Mouse (Mus musculus): Measurements from ENCODE around the gene Tspo2.
"Not testable (repeated sequence)": the region's sequence is repeated elsewhere in the genome, so short reads cannot be mapped to it uniquely, and the experiment has no call there.

Gene Tspo2

DNA sequence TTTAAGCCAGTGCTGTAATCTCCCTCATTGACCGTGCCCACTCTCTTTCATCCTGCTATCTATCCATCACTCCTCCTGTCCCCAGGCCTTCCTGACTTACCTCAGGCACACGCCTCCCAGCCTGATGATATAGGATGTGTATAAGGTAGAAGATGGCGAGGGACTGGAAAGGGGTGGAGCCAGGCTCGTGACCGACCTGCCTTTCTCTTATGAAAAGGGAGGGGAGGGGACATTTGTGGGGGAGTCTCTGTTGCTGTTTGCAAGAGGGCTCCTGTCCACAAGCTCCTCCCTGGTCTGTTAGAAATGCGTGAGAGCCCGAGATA is at the start of gene Tspo2:
Gene Tspo2, minus strand, starts transcription at position 170 of the 323 bp plus-strand sequence.
- peak; percentile 36 to 52 for DNase-seq (ENCODE audit: low spot score in 2 of 2)

DNA sequence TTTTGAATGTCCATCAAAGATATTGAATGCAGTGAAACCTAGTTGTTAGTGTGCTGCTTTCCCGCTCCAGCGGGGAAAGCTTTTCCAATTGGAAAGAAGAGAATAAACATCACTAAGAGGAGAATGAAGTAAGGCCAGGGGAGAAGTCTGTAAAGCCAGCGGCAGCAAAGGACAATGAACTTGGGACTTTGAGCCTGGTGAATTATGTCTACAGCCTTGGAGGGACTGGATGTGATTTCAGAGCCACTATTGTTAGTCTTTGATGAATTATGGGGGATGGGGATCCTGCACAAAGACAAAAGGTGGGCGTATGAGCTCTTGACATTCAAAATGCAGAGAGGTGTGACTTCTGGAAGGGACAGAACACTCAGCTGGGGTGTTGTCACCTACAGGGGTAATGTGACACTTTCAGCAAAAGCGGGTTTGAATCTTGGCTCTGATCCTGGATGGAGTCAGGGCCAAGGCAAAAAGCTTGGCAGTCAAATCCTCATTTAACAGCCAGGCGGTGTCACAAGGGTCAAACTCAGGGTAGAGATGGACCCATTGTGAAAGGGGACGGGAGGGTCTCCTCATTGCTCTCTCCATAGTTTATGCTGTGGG is 49.6 kb upstream of the Tspo2 start:
- DNase-seq (ENCODE audit: low spot score in 2 of 2), result no peak

DNA sequence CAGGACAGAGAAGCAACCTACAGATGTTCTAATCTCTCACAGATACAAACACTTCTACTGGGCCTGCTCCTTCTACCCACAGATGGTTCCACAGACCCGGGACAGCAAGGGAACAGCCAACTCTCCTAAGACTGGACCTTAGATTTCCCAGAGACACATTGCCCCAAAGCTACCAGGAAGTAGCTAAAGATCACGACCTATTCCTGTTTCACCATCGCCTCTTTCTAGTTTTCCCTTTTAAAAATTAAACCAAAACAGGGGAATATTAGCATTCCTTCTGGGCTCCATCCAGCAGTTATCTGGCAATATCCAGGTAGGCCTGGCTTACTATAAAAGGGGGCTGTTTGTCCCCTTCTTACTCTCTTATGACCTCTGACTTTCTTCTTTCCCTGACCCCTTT is 46.7 kb upstream of the Tspo2 start:
- no peak for DNase-seq (ENCODE audit: low spot score in 2 of 2)

- DNase-seq (ENCODE audit: low spot score in 2 of 2), result no peak
Measured at GRCm38 (mm10) chr17:48493986-48494385, 42.7 kb upstream of the Tspo2 start.

DNA sequence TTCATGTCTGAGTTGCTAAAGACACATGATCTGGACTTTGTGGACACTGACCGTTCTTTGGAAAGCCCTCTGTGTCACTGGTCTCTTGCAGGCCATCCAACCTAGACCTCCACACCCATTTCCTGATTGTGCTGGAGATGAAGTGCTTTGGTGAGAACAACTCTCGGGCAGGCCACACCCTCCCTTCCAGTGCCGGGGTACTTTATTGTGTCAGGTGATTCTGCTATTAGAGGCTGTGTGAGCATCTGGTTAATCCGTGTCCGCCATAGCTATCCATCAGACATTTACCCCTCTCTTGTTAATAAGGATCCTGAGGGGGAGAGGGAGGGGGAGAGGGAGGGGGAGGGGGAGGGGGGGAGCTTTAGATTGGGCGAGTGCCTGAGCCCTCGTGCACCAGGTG is 42.3 kb upstream of the Tspo2 start:
- no peak for DNase-seq (ENCODE audit: low spot score in 2 of 2)

- DNase-seq (ENCODE audit: low spot score in 2 of 2), result no peak
Measured at GRCm38 (mm10) chr17:48492621-48493020, 41.3 kb upstream of the Tspo2 start.

DNA sequence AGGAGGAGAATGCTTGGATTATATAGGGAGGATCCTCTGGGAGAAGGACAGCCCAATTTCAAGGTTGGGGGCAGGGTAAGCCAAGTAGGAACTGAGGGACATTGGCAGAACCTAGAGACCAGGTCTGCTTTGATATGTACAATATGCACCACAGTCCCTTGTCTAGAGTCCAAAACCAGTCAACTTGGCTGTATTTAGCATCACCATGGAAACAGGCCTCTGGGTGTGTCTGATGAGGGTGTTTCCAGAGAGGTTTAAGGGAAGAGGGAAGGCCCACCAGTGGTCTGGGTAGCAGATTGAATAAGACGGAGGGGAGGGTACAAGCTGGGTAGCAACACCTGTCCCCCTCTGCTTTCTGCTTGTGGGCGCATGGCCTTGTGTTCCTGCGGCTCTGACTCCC is 38.1 kb upstream of the Tspo2 start:
- DNase-seq (ENCODE audit: low spot score in 2 of 2), result no peak

- DNase-seq (ENCODE audit: low spot score in 2 of 2), result no peak
Measured at GRCm38 (mm10) chr17:48484191-48484590, 32.9 kb upstream of the Tspo2 start.

DNA sequence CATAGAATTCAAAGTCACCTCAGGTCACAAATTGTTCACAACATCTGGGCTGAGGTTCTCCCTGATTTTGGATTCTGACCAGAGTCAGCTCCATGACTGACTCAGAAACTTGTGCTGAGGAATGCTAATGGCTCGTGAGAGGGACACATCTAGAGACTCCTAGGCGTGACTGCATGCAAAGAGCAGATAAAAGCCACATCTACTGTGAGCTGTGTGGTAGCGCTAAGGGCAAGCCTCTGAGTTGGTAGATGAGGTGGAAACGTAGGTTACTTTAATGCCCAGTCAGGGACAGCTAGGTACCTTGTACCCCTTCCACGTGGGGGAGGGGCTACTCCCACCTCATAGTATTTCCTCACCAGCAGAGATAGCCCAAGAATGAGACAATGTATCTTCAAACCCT is 32.4 kb upstream of the Tspo2 start:
- DNase-seq (ENCODE audit: low spot score in 2 of 2), result no peak

DNA sequence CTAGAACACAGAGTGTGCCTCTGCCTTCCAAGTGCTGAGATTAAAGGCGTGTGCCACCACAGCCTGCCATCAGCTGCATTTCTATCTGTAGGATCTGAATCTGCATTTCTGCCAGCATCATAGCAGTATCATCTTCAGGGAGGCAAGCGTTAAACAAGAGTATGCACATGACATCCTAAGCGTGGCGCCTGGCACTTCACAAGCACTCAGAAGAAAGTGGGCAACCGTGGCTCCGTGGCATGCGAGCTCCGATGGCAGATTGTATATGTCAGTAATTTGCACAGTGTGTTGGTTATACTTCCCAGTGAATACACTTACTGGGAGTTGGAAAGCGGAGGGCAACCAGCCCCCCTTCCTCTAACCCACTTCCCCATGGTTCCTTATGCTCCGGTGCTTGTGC is 28.6 kb upstream of the Tspo2 start:
- no peak for DNase-seq (ENCODE audit: low spot score in 2 of 2)

- no peak for DNase-seq (ENCODE audit: low spot score in 2 of 2)
Measured at GRCm38 (mm10) chr17:48475444-48475843, 24.1 kb upstream of the Tspo2 start.

- not testable (repeated sequence) for DNase-seq (ENCODE audit: low spot score in 2 of 2)
Measured at GRCm38 (mm10) chr17:48474282-48474681, 23.0 kb upstream of the Tspo2 start.

GRCm38 (mm10) chr17:48467395-48468231 is 16.3 kb upstream of the Tspo2 start:
- DNase-seq (ENCODE audit: low spot score in 2 of 2), result peak; percentile 78 to 90

- DNase-seq (ENCODE audit: low spot score in 2 of 2), result no peak
Measured at GRCm38 (mm10) chr17:48466769-48467394, 15.6 kb upstream of the Tspo2 start.

DNA sequence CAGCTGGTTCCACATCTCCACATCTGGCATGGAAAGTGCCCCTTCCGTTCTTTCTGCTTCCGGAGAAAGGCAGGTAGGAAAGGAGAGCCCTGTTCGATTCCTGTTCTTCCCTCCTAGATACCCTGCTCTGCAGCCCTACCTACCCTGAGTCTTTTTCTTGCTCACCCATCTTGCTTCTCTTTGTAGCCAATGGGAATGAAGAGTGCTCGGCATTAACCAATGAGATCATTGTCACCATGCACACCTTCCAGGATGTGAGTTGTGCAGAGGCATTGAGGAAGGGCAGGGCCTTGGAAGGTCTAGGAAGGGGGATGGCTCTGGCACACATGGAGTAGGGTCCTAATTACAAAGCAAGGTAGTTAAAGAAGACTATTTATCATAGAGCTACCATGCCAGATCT is 12.1 kb upstream of the Tspo2 start:
- no peak for DNase-seq (ENCODE audit: low spot score in 2 of 2)

DNA sequence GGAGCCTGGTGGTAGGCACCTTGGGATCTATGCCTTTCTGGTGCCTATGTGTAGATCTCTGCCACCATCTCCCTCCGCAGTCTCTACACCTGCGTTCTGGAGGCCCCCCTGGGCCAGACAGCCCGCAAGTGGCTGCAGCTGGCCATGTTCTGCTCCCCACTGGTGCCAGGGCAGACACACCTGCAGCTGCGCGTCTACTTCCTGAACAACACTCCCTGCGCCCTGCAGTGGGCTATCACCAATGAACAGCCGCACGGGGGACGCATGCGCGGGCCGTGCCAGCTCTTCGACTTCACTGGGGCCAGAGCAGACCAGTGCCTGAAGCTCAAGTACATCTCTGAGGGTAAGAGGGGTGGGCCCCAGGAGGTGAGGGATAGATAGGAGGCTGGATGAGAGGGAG is 10.8 kb upstream of the Tspo2 start:
- DNase-seq (ENCODE audit: low spot score in 2 of 2), result peak in 1 of 2 experiments; percentile 25

DNA sequence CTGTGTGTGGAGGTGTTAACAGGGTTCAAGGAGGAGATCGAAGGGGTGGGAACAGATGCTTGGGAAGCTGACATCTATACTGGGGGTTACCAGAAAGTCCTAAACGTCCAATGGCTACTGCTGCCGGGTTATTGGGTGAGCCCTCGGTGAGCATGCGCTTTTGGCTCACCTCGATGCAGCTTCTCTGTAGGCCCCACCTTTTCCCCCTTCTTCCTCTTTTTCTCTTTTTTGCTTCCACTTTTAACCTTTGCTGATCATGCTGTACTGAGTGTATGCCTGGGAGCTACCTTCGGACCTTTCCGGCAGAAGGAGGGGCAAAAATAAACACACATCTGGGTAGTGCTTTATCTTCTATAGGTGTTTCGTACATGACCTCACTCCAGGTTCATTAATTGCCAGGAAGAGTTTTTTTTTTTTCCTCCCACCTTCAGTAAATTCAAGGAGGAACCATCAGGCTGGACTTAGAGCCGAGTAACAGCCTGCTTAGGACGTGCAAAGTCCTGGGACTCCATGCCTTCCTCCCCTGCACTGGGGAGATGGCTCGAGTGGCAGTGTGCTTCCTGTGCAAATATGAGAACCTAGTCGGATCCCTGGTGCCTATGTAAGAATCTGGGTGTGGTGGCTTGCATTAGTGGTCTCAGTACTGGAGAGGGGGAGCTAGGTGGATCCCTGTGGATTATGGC is 6.8 kb upstream of the Tspo2 start:
- no peak for DNase-seq (ENCODE audit: low spot score in 2 of 2)

- no peak for DNase-seq (ENCODE audit: low spot score in 2 of 2)
Measured at GRCm38 (mm10) chr17:48455955-48456354, 4.6 kb upstream of the Tspo2 start.

GRCm38 (mm10) chr17:48454688-48455087 is 3.4 kb upstream of the Tspo2 start, which contains the start of gene Unc5cl:
TSS of gene Unc5cl (plus strand) at chr17:48454901.
- no peak for DNase-seq (ENCODE audit: low spot score in 2 of 2)

GRCm38 (mm10) chr17:48454190-48454589 is 2.9 kb upstream of the Tspo2 start:
- no peak for DNase-seq (ENCODE audit: low spot score in 2 of 2)

DNA sequence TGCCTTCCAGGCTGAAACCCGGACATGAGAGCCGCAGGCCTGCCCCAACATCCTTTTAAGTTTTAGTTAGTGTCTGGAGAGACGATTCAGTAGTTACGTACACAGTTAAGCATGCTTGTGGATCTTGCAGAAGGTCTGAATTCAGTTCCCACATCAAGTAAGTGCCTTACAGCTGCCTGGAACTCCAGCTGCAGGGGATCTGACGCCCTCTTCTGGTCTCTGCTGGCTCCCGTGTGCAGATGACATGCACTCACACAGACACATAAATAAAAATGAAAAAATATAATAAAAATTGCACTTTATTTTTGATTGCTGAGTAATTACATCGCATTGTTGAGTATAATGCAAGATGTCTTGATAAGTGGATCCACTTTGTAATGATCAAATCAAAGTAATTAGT is 2.2 kb upstream of the Tspo2 start:
- no peak for DNase-seq (ENCODE audit: low spot score in 2 of 2)

DNA sequence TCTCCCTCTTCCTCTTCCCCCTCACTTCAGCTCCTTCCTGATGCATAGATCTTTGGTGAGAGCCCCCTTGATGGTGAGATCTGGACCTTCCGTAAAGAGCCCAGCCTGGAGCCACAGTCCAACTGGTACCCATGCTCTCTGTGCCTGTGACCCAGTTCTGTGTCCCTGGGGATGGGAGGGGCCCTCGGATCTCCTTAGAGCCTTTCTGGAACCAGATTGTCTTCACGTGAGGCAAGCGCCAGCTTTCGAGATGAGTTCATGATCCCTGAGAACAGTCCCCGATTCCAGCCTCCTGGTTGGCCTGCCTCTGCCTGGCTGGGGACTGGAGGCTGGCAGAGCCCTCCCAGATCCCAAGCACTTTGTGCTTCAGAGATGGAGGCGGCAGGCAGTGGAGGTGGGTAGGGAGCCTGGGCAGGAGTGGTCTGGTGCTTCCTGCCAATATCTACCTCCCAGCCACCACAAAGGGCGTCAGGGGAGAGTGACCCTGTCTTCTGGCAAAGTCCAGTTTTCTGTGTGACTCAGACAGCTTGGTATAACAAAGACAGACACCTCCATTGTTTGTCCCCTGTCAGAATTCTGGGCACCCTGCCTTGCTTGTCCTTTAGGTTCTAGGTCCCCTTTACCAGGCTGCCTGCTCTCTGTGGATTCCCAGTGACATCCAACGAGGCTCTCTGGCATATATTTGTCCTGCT is 577 bp upstream of the Tspo2 start:
- no peak for DNase-seq (ENCODE audit: low spot score in 2 of 2)

Measured in spleen, postnatal 14 days (tissue).